Mouse (Mus musculus): ENCODE measurements around the gene Plekhf1. TPM values are rescaled to one million over a fixed set of nuclear protein-coding genes. Genes with fewer than 3 reads are reported as not detected.
A peak's percentile ranks its signal among the peaks of the same experiment; 100 is the strongest.

Plekhf1 gene
- polyA plus RNA-seq, 1 experiment: 1.6 TPM

DNA sequence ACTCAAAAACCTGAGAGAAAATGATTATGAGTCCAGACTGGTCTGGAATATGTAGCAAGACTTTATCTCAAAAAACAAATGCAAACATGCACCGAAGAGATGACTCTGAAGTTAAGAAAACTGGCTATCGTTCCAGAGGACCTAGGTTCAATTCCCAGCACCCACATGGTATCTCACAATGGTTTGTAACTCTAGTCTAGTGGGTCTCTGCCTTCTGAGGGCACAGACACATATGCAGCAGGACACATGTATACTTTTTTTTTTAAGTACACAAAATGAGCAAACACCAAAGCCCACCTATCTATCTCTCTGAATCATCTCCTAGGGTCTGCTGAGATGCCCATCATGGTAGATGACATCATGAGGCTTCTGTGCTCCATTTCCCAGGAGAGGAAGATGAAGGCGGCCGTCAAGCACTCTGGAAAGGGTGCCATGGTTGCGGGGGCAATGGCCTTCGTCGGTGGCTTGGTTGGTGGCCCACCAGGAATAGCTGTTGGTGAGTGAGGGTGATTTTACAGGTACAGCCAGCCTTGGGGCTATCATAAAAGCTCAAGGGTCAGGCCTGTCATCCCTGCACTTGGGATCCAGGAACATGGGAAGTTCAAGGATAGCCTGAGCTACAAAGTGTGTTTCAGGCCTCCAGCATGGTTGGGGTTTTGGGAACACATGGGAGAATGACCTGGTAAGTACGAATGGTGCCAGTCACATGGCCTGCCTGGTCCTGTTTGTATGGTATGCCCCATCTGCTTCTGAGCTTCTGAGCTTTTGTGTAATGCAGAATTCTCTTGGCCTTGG lies 39.3 kb downstream of the Plekhf1 start:
- Histone ChIP-seq H3K36me3 (ENCODE audit: control insufficient read depth, insufficient read depth, low read length) (no peaks in the 10 kb centered on the region), H3K4me3 (ENCODE audit: extremely low read depth, insufficient read depth, insufficient read length) (no peak overlapping the region), H3K4me1 (ENCODE audit: control insufficient read depth, insufficient read depth, insufficient read length) (peaks cover 36% of the 10 kb centered on the region), H3K27me3 (ENCODE audit: control insufficient read depth, insufficient read depth, low read length) (no peaks in the 10 kb centered on the region), H3K27ac (ENCODE audit: insufficient read depth, low read length) (peak overlapping the region; percentile 84)
- no peak for DNase-seq (ENCODE audit: low read depth in 1 of 2, low spot score in 2 of 2)
- no peak for TF ChIP-seq POLR2A (IDR thresholded peaks at IDR 0.05; ENCODE audit: low read depth, low read length)
- no peak for TF ChIP-seq CTCF (IDR thresholded peaks at IDR 0.05; ENCODE audit: extremely low read depth, insufficient read depth, insufficient read length, insufficient replicate concordance)
- WGBS: 80% methylated on average over 8 of the region's 8 CpGs

GRCm38 (mm10) chr7:38187796-38188195 lies 40.0 kb downstream of the Plekhf1 start:
- Histone ChIP-seq H3K4me3 (ENCODE audit: extremely low read depth, insufficient read depth, insufficient read length) (no peak overlapping the region), H3K36me3 (ENCODE audit: control insufficient read depth, insufficient read depth, low read length) (no peaks in the 10 kb centered on the region), H3K27ac (ENCODE audit: insufficient read depth, low read length) (peak overlapping the region; percentile 56), H3K4me1 (ENCODE audit: control insufficient read depth, insufficient read depth, insufficient read length) (peaks cover 36% of the 10 kb centered on the region), H3K27me3 (ENCODE audit: control insufficient read depth, insufficient read depth, low read length) (no peaks in the 10 kb centered on the region)
- no peak for DNase-seq (ENCODE audit: low read depth in 1 of 2, low spot score in 2 of 2)
- WGBS: 23% methylated on average over 4 of the region's 4 CpGs
- no peak for TF ChIP-seq POLR2A (IDR thresholded peaks at IDR 0.05; ENCODE audit: low read depth, low read length)
- no peak for TF ChIP-seq CTCF (IDR thresholded peaks at IDR 0.05; ENCODE audit: extremely low read depth, insufficient read depth, insufficient read length, insufficient replicate concordance)

- peak in 1 of 2 experiments; percentile 15 for DNase-seq (ENCODE audit: low read depth in 1 of 2, low spot score in 2 of 2)
- Histone ChIP-seq H3K27ac (ENCODE audit: insufficient read depth, low read length) (peak overlapping the region; percentile 51), H3K4me1 (ENCODE audit: control insufficient read depth, insufficient read depth, insufficient read length) (peaks cover 36% of the 10 kb centered on the region), H3K27me3 (ENCODE audit: control insufficient read depth, insufficient read depth, low read length) (no peaks in the 10 kb centered on the region), H3K36me3 (ENCODE audit: control insufficient read depth, insufficient read depth, low read length) (no peaks in the 10 kb centered on the region), H3K4me3 (ENCODE audit: extremely low read depth, insufficient read depth, insufficient read length) (no peak overlapping the region)
- 20% methylated on average over 4 of the region's 4 CpGs for WGBS
- no peak for TF ChIP-seq CTCF (IDR thresholded peaks at IDR 0.05; ENCODE audit: extremely low read depth, insufficient read depth, insufficient read length, insufficient replicate concordance)
- TF ChIP-seq POLR2A (IDR thresholded peaks at IDR 0.05; ENCODE audit: low read depth, low read length): no peak
Observed at GRCm38 (mm10) chr7:38186861-38187260, 41.0 kb downstream of the Plekhf1 start.

DNA sequence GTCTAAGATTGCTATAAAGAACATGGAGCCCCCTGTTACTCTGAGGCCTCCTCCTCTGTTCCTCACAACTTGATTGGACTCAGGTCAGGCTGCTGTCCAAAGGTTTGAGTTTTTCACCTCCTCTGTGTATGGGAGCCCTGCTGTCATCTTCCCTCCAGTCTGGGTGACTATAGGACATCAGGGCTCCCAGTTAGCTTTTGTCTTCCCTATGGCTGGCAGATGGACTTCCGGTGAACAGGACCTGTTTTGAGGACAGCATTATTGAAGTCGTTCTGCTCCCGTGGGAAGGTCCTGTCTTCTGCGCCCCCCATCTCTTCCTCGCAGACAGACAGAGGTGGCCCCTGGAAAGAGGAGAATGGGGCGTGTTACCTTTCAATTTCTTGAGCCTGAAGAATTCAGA lies 43.0 kb downstream of the Plekhf1 start:
- Histone ChIP-seq H3K27ac (ENCODE audit: insufficient read depth, low read length) (peak overlapping the region; percentile 6), H3K36me3 (ENCODE audit: control insufficient read depth, insufficient read depth, low read length) (no peaks in the 10 kb centered on the region), H3K4me1 (ENCODE audit: control insufficient read depth, insufficient read depth, insufficient read length) (peaks cover 34% of the 10 kb centered on the region), H3K4me3 (ENCODE audit: extremely low read depth, insufficient read depth, insufficient read length) (no peak overlapping the region), H3K27me3 (ENCODE audit: control insufficient read depth, insufficient read depth, low read length) (no peaks in the 10 kb centered on the region)
- TF ChIP-seq POLR2A (IDR thresholded peaks at IDR 0.05; ENCODE audit: low read depth, low read length) (no peak), CTCF (IDR thresholded peaks at IDR 0.05; ENCODE audit: extremely low read depth, insufficient read depth, insufficient read length, insufficient replicate concordance) (no peak)
- WGBS: 73% methylated on average over 6 of the region's 6 CpGs
- DNase-seq (ENCODE audit: low read depth in 1 of 2, low spot score in 2 of 2): no peak

DNA sequence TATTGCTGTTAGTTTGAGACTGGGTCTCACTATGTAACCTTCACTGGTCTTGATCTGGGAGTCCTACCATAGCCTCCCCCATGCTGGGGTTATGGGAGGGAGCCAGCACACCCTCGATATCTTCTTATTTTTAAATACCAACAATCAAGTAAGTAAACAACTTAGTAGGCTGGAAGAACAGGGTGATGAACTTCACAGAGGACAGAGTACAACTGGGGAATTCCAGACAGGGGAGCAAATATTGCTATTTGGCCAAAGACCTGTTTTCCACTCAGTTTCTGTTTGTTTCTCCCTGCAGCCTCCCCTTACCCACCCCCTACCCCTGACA lies 43.4 kb downstream of the Plekhf1 start:
- WGBS: 7% methylated on average over 1 of the region's 1 CpGs
- no peaks in the 10 kb centered on the region for H3K36me3 ChIP-seq (ENCODE audit: control insufficient read depth, insufficient read depth, low read length)
- no peak for DNase-seq (ENCODE audit: low read depth in 1 of 2, low spot score in 2 of 2)
- H3K27me3 ChIP-seq (ENCODE audit: control insufficient read depth, insufficient read depth, low read length): no peaks in the 10 kb centered on the region
- peak overlapping the region; percentile 96 for H3K27ac ChIP-seq (ENCODE audit: insufficient read depth, low read length)
- no peak for TF ChIP-seq CTCF (IDR thresholded peaks at IDR 0.05; ENCODE audit: extremely low read depth, insufficient read depth, insufficient read length, insufficient replicate concordance)
- TF ChIP-seq POLR2A (IDR thresholded peaks at IDR 0.05; ENCODE audit: low read depth, low read length): no peak
- H3K4me1 ChIP-seq (ENCODE audit: control insufficient read depth, insufficient read depth, insufficient read length): peaks cover 32% of the 10 kb centered on the region
- H3K4me3 ChIP-seq (ENCODE audit: extremely low read depth, insufficient read depth, insufficient read length): peak overlapping the region; percentile 82; the same call in 1 of the 2 replicates

- WGBS: under 1% methylated on average over 36 of the region's 36 CpGs
- Histone ChIP-seq H3K4me3 (ENCODE audit: extremely low read depth, insufficient read depth, insufficient read length) (peak overlapping the region; percentile 82), H3K27ac (ENCODE audit: insufficient read depth, low read length) (peak overlapping the region; percentile 96), H3K27me3 (ENCODE audit: control insufficient read depth, insufficient read depth, low read length) (no peaks in the 10 kb centered on the region), H3K4me1 (ENCODE audit: control insufficient read depth, insufficient read depth, insufficient read length) (peaks cover 27% of the 10 kb centered on the region), H3K36me3 (ENCODE audit: control insufficient read depth, insufficient read depth, low read length) (no peaks in the 10 kb centered on the region)
- DNase-seq (ENCODE audit: low read depth in 1 of 2, low spot score in 2 of 2): peak; percentile 44 to 86
- TF ChIP-seq CTCF (IDR thresholded peaks at IDR 0.05; ENCODE audit: extremely low read depth, insufficient read depth, insufficient read length, insufficient replicate concordance): no peak
- TF ChIP-seq POLR2A (IDR thresholded peaks at IDR 0.05; ENCODE audit: low read depth, low read length): peak; percentile 51
Observed at GRCm38 (mm10) chr7:38183709-38184417, 44.0 kb downstream of the Plekhf1 start.
